Mouse (Mus musculus): ENCODE measurements at regions not wholly inside any gene's neighbourhood (a gene's known extent, or its start where the extent isn't known, plus 50 kb on each side); places are given as distances from the start of the nearest gene placed in this dataset.
A peak's percentile ranks its signal among the peaks of the same experiment; 100 is the strongest.

- Histone ChIP-seq H3K27me3 (replicated peaks; ENCODE audit: control insufficient read depth, insufficient read depth, low read length) (no peaks in the 10 kb centered on the region), H3K4me3 (ENCODE audit: low read length) (no peak overlapping the region), H3K4me1 (ENCODE audit: control insufficient read depth, insufficient read depth, low read depth, low read length) (peaks cover 27% of the 10 kb centered on the region), H3K4me2 (ENCODE audit: low read length) (no peak overlapping the region), H3K36me3 (ENCODE audit: control insufficient read depth, insufficient read depth, low read length) (no peaks in the 10 kb centered on the region), H3K9me3 (ENCODE audit: control insufficient read depth, low read length) (no peaks in the 10 kb centered on the region), H3K9ac (ENCODE audit: low read depth, low read length) (no peak overlapping the region), H3K27ac (ENCODE audit: low read depth, low read length) (peak overlapping the region; percentile 26; the same call in 1 of the 2 replicates)
- WGBS, result 48% methylated on average over 7 of the region's 7 CpGs
- no peak for ATAC-seq
Observed at GRCm38 (mm10) chr14:76619038-76619409, 62.3 kb upstream of the Serp2 start.

GRCm38 (mm10) chr14:76618331-76619037, 61.8 kb upstream of the Serp2 start:
- ATAC-seq, result 0 out of 2 replicates have a peak, but pooled peaks have one; percentile 9

GRCm38 (mm10) chr14:76617889-76618288, 61.2 kb upstream of the Serp2 start:
- peaks cover 16% of the 10 kb centered on the region for H3K4me1 ChIP-seq (ENCODE audit: control insufficient read depth, insufficient read depth, low read depth, low read length)
- no peak overlapping the region for H3K9ac ChIP-seq (ENCODE audit: low read depth, low read length)
- H3K36me3 ChIP-seq (ENCODE audit: control insufficient read depth, insufficient read depth, low read length), result no peaks in the 10 kb centered on the region
- no peaks in the 10 kb centered on the region for H3K9me3 ChIP-seq (ENCODE audit: control insufficient read depth, low read length)
- no peak overlapping the region for H3K4me2 ChIP-seq (ENCODE audit: low read length)
- ATAC-seq, result no peak
- no peak overlapping the region for H3K4me3 ChIP-seq (ENCODE audit: low read length)
- 94% methylated on average over 1 of the region's 1 CpGs for WGBS
- peak overlapping the region; percentile 48 for H3K27ac ChIP-seq (ENCODE audit: low read depth, low read length)
- no peaks in the 10 kb centered on the region for H3K27me3 ChIP-seq (replicated peaks; ENCODE audit: control insufficient read depth, insufficient read depth, low read length)

More at GRCm38 (mm10) chr14:76618331-76619037, 61.8 kb upstream of the Serp2 start:
- Histone ChIP-seq H3K9me3 (ENCODE audit: control insufficient read depth, low read length) (no peaks in the 10 kb centered on the region), H3K4me2 (ENCODE audit: low read length) (no peak overlapping the region), H3K36me3 (ENCODE audit: control insufficient read depth, insufficient read depth, low read length) (no peaks in the 10 kb centered on the region), H3K4me3 (ENCODE audit: low read length) (no peak overlapping the region), H3K4me1 (ENCODE audit: control insufficient read depth, insufficient read depth, low read depth, low read length) (peaks cover 22% of the 10 kb centered on the region), H3K9ac (ENCODE audit: low read depth, low read length) (no peak overlapping the region), H3K27me3 (replicated peaks; ENCODE audit: control insufficient read depth, insufficient read depth, low read length) (no peaks in the 10 kb centered on the region), H3K27ac (ENCODE audit: low read depth, low read length) (peak overlapping the region; percentile 48)
- WGBS, result 45% methylated on average over 14 of the region's 14 CpGs

DNA sequence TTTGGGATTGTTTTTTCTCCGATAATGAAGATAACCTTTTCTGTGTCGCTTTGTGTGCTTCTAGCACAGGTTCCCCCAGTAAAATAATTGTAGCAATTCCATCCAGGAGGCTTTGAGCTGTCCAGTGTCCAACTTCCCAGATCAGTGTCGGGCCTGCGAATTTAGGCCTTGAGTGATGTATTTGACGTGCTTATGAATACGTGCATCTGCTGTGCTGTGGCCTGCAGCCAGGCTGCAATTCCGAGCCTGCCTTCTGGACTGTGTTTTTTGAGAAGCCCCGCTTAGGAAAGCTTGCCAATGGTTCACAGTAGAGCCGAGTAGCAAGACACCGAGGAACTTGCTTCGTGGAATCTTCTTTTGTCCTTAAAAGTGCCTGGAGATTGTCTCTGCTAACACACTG, 60.8 kb upstream of the Serp2 start:
- no peak overlapping the region; the same call in 1 of the 2 replicates for H3K27ac ChIP-seq (ENCODE audit: low read depth, low read length)
- H3K4me1 ChIP-seq (ENCODE audit: control insufficient read depth, insufficient read depth, low read depth, low read length), result peaks cover 12% of the 10 kb centered on the region
- ATAC-seq, result peak; percentile 41; the same call in 1 of the 2 replicates
- 53% methylated on average over 11 of the region's 11 CpGs for WGBS
- no peak overlapping the region for H3K9ac ChIP-seq (ENCODE audit: low read depth, low read length)
- H3K4me3 ChIP-seq (ENCODE audit: low read length), result no peak overlapping the region
- no peak overlapping the region for H3K4me2 ChIP-seq (ENCODE audit: low read length)
- H3K9me3 ChIP-seq (ENCODE audit: control insufficient read depth, low read length), result no peaks in the 10 kb centered on the region
- no peaks in the 10 kb centered on the region for H3K27me3 ChIP-seq (replicated peaks; ENCODE audit: control insufficient read depth, insufficient read depth, low read length)
- H3K36me3 ChIP-seq (ENCODE audit: control insufficient read depth, insufficient read depth, low read length), result no peaks in the 10 kb centered on the region

- Histone ChIP-seq H3K9me3 (ENCODE audit: control insufficient read depth, low read length) (no peaks in the 10 kb centered on the region), H3K9ac (ENCODE audit: low read depth, low read length) (no peak overlapping the region), H3K4me1 (ENCODE audit: control insufficient read depth, insufficient read depth, low read depth, low read length) (peaks cover 9% of the 10 kb centered on the region), H3K27ac (ENCODE audit: low read depth, low read length) (no peak overlapping the region), H3K36me3 (ENCODE audit: control insufficient read depth, insufficient read depth, low read length) (no peaks in the 10 kb centered on the region), H3K4me3 (ENCODE audit: low read length) (no peak overlapping the region), H3K27me3 (replicated peaks; ENCODE audit: control insufficient read depth, insufficient read depth, low read length) (no peaks in the 10 kb centered on the region), H3K4me2 (ENCODE audit: low read length) (no peak overlapping the region)
- WGBS, result 41% methylated on average over 3 of the region's 3 CpGs
- no peak for ATAC-seq
Observed at GRCm38 (mm10) chr14:76616367-76616683, 59.6 kb upstream of the Serp2 start.

DNA sequence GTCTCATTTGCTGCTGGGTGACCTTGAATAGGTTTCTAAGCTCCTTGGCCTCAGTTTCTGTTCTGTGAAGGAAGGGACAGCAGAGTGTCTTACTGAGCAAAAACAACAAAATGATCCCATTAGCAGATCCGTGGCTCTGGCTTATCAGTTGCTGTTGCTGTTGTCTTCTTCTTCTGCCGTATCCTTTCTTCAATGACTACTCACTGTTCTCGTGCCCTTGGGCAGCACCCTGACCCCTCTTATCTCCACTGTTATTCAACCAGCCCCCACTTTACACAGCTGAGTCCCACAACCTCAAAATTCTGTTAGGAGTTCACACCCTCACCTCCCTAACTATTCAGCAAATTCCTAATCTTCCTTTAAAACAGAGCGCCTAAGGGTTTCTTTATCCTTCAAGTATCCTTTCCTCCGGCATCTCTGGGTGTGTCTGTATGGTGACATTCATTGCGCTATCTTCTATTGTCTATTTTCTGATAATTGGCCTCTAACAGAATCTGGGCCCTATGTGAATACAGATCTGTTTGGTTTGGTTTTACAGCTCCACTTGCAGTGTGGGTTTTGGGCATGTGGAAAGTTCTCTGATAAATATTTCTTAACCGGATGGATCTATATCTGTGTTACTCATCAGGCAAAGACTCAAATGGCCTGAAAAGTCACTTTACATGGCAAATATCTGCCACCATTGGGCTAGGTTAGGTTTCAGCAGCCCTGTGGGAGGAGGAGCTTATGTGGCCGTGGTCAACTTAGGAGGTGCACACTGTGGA, 59.1 kb upstream of the Serp2 start:
- no peaks in the 10 kb centered on the region for H3K27me3 ChIP-seq (replicated peaks; ENCODE audit: control insufficient read depth, insufficient read depth, low read length)
- WGBS, result 80% methylated on average over 8 of the region's 8 CpGs
- ATAC-seq, result no peak
- H3K4me1 ChIP-seq (ENCODE audit: control insufficient read depth, insufficient read depth, low read depth, low read length), result peaks cover 14% of the 10 kb centered on the region
- H3K36me3 ChIP-seq (ENCODE audit: control insufficient read depth, insufficient read depth, low read length), result no peaks in the 10 kb centered on the region
- no peak overlapping the region for H3K4me3 ChIP-seq (ENCODE audit: low read length)
- no peak overlapping the region for H3K4me2 ChIP-seq (ENCODE audit: low read length)
- H3K27ac ChIP-seq (ENCODE audit: low read depth, low read length), result no peak overlapping the region
- H3K9me3 ChIP-seq (ENCODE audit: control insufficient read depth, low read length), result no peaks in the 10 kb centered on the region
- H3K9ac ChIP-seq (ENCODE audit: low read depth, low read length), result no peak overlapping the region

DNA sequence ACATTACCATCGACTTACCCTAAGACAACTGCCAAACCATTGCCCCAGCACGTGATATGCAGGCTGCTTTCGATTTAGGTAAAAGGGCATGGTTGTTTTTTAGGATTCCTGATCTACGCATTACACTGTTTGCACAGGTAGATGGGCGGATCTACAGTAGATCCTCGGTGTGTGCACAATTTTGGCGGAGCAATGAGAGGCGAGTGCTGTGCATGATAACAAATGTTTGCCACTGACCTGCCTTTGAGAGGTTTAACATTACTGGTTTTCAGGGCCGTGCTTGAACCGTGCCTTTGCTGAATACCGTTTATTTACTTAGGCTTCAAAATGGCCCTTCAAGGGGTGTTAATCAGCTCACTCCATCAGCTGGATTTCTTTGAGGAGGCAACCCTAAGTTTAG, 58.5 kb upstream of the Serp2 start:
- Histone ChIP-seq H3K9ac (ENCODE audit: low read depth, low read length) (no peak overlapping the region), H3K27me3 (replicated peaks; ENCODE audit: control insufficient read depth, insufficient read depth, low read length) (no peaks in the 10 kb centered on the region), H3K4me3 (ENCODE audit: low read length) (no peak overlapping the region), H3K4me1 (ENCODE audit: control insufficient read depth, insufficient read depth, low read depth, low read length) (peaks cover 17% of the 10 kb centered on the region), H3K9me3 (ENCODE audit: control insufficient read depth, low read length) (no peaks in the 10 kb centered on the region), H3K27ac (ENCODE audit: low read depth, low read length) (no peak overlapping the region), H3K4me2 (ENCODE audit: low read length) (no peak overlapping the region), H3K36me3 (ENCODE audit: control insufficient read depth, insufficient read depth, low read length) (no peaks in the 10 kb centered on the region)
- WGBS, result 90% methylated on average over 11 of the region's 11 CpGs
- no peak for ATAC-seq

- no peaks in the 10 kb centered on the region for H3K9me3 ChIP-seq (ENCODE audit: control insufficient read depth, low read length)
- no peak for ATAC-seq
- no peaks in the 10 kb centered on the region for H3K36me3 ChIP-seq (ENCODE audit: control insufficient read depth, insufficient read depth, low read length)
- 82% methylated on average over 5 of the region's 5 CpGs for WGBS
- no peaks in the 10 kb centered on the region for H3K27me3 ChIP-seq (replicated peaks; ENCODE audit: control insufficient read depth, insufficient read depth, low read length)
- H3K27ac ChIP-seq (ENCODE audit: low read depth, low read length), result no peak overlapping the region
- no peak overlapping the region for H3K9ac ChIP-seq (ENCODE audit: low read depth, low read length)
- H3K4me2 ChIP-seq (ENCODE audit: low read length), result no peak overlapping the region
- H3K4me3 ChIP-seq (ENCODE audit: low read length), result no peak overlapping the region
- peaks cover 17% of the 10 kb centered on the region for H3K4me1 ChIP-seq (ENCODE audit: control insufficient read depth, insufficient read depth, low read depth, low read length)
Observed at GRCm38 (mm10) chr14:76614682-76615081, 58.0 kb upstream of the Serp2 start.

GRCm38 (mm10) chr14:76613604-76614003, 56.9 kb upstream of the Serp2 start:
- H3K27me3 ChIP-seq (replicated peaks; ENCODE audit: control insufficient read depth, insufficient read depth, low read length), result no peaks in the 10 kb centered on the region
- no peak overlapping the region for H3K4me3 ChIP-seq (ENCODE audit: low read length)
- H3K36me3 ChIP-seq (ENCODE audit: control insufficient read depth, insufficient read depth, low read length), result no peaks in the 10 kb centered on the region
- ATAC-seq, result no peak
- H3K9ac ChIP-seq (ENCODE audit: low read depth, low read length), result no peak overlapping the region
- no peak overlapping the region for H3K4me2 ChIP-seq (ENCODE audit: low read length)
- peaks cover 14% of the 10 kb centered on the region for H3K4me1 ChIP-seq (ENCODE audit: control insufficient read depth, insufficient read depth, low read depth, low read length)
- H3K9me3 ChIP-seq (ENCODE audit: control insufficient read depth, low read length), result no peaks in the 10 kb centered on the region
- 85% methylated on average over 6 of the region's 6 CpGs for WGBS
- H3K27ac ChIP-seq (ENCODE audit: low read depth, low read length), result no peak overlapping the region

All from hindbrain, embryonic 16.5 days (tissue).